Mouse (Mus musculus) liver, embryonic 14.5 days (tissue): ENCODE results near the gene Prop1.

Experiments used
- CTCF ChIP-seq: IDR thresholded peaks from 2 replicates; pipeline ENCODE4 v1.5.1; 2016; ENCODE audit warnings: antibody characterized with exemption, low read depth, control low read depth
- EP300 ChIP-seq: IDR thresholded peaks from 2 replicates; pipeline ENCODE4 v1.6.1; 2016; ENCODE audit warnings: antibody characterized with exemption, low read depth

- no peak for TF ChIP-seq EP300
- no peak for TF ChIP-seq CTCF
Observed at GRCm38 (mm10) chr11:50942386-50942785, 11.2 kb downstream of the Prop1 start.
